9 mouse cellular contexts compared by ENCODE assay signal in genomic region chr9:70209296-70210049, GRCm38 (mm10). TPM values are rescaled to one million over a fixed set of nuclear protein-coding genes. Genes with fewer than 3 reads are reported as not detected.
DNase-seq lines count a peak whose midpoint lies in the region; ATAC-seq and TF ChIP-seq lines count a peak whose summit lies in the region.
"Had no signal": no experiment of that assay in that cellular context is flagged by ENCODE, and none has a peak within 500 bp of the region (broad histone marks: within the 10 kb centered on the region; RNA-seq: fewer than 3 reads in every experiment).

No protein-coding gene starts in this region.

- no peak overlapping the region for H3K27ac ChIP-seq in forebrain, embryonic 10.5 days
- H3K27ac ChIP-seq in forebrain, postnatal 0 days (ENCODE audit: low read depth, low read length) = no peak overlapping the region
- H3K27ac ChIP-seq in gastrocnemius, adult 2 months = peak overlapping the region; percentile 96
- 0 out of 2 replicates have a peak overlapping the region, but pooled peaks have one; percentile 10 for H3K27ac ChIP-seq in kidney, adult 2 months (ENCODE audit: insufficient read depth, low read depth, low read length)
- H3K27ac ChIP-seq in neural tube, embryonic 14.5 days (ENCODE audit: low read depth, low read length) = no peak overlapping the region
- H3K27ac ChIP-seq: liver, embryonic 15.5 days had no signal

- no peaks in the 10 kb centered on the region for H3K36me3 ChIP-seq in forebrain, embryonic 10.5 days (replicated peaks)
- H3K36me3 ChIP-seq in forebrain, postnatal 0 days (ENCODE audit: insufficient read depth) = no peaks in the 10 kb centered on the region
- no peaks in the 10 kb centered on the region for H3K36me3 ChIP-seq in kidney, adult 2 months (ENCODE audit: control insufficient read depth, insufficient read depth, low read length)
- H3K36me3 ChIP-seq in neural tube, embryonic 14.5 days (ENCODE audit: control insufficient read depth, insufficient read depth, low read length) = no peaks in the 10 kb centered on the region
- H3K36me3 ChIP-seq: liver, embryonic 15.5 days had no signal

- no peaks in the 10 kb centered on the region for H3K9me3 ChIP-seq in forebrain, embryonic 10.5 days
- no peaks in the 10 kb centered on the region for H3K9me3 ChIP-seq in forebrain, postnatal 0 days (ENCODE audit: low read length)
- no peaks in the 10 kb centered on the region for H3K9me3 ChIP-seq in neural tube, embryonic 14.5 days (ENCODE audit: control insufficient read depth, low read length)
- H3K9me3 ChIP-seq: liver, embryonic 15.5 days had no signal

- no peak for TF ChIP-seq POLR2A in kidney, adult 2 months (IDR thresholded peaks at IDR 0.05; ENCODE audit: low read depth, low read length)

- 83% methylated on average over 8 of the region's 8 CpGs for WGBS in forebrain, embryonic 10.5 days
- 71% methylated on average over 8 of the region's 8 CpGs for WGBS in forebrain, postnatal 0 days
- WGBS in kidney, adult 2 months = 47% methylated on average over 8 of the region's 8 CpGs
- 64% methylated on average over 8 of the region's 8 CpGs for WGBS in neural tube, embryonic 14.5 days

- intact Hi-C loops in gastrocnemius, adult 2 months (cut with DNase I) = loop anchor here (2.0 to 5.0 kb wide), 4 partner anchors 38 to 183 kb away; no protein-coding TSS in a partner anchor
- intact Hi-C loops in left cerebral cortex, postnatal 10 days (cut with DNase I) = loop anchor here (5.0 kb wide), 1 partner anchor 183 kb away; no protein-coding TSS in a partner anchor

- peaks cover 33% of the 10 kb centered on the region for H3K4me1 ChIP-seq in forebrain, embryonic 10.5 days
- peaks cover 10% of the 10 kb centered on the region for H3K4me1 ChIP-seq in forebrain, postnatal 0 days (ENCODE audit: insufficient read depth)
- peaks cover 6% of the 10 kb centered on the region; the same call in 1 of the 2 replicates for H3K4me1 ChIP-seq in kidney, adult 2 months (ENCODE audit: control insufficient read depth, insufficient read depth, low read length)
- H3K4me1 ChIP-seq in neural tube, embryonic 14.5 days (ENCODE audit: control insufficient read depth, insufficient read depth, low read length) = peaks cover 6% of the 10 kb centered on the region; the same call in 1 of the 2 replicates
- H3K4me1 ChIP-seq: liver, embryonic 15.5 days had no signal

- no peak overlapping the region for H3K4me2 ChIP-seq in forebrain, postnatal 0 days (ENCODE audit: low read depth)
- H3K4me2 ChIP-seq in neural tube, embryonic 14.5 days (ENCODE audit: low read depth, low read length) = peak overlapping the region; percentile 85; the same call in 1 of the 2 replicates

- ATAC-seq in forebrain, postnatal 0 days = no peak
- ATAC-seq in neural tube, embryonic 14.5 days (ENCODE audit: low read depth) = no peak

- 0 out of 2 replicates have a peak overlapping the region, but pooled peaks have one; percentile 79 for H3K4me3 ChIP-seq in forebrain, embryonic 10.5 days
- no peak overlapping the region for H3K4me3 ChIP-seq in forebrain, postnatal 0 days (ENCODE audit: low read depth, low read length)
- H3K4me3 ChIP-seq in gastrocnemius, adult 2 months = peak overlapping the region; percentile 84
- H3K4me3 ChIP-seq in kidney, adult 2 months (ENCODE audit: insufficient read depth, low read depth, low read length) = 0 out of 2 replicates have a peak overlapping the region, but pooled peaks have one; percentile 2
- H3K4me3 ChIP-seq in neural tube, embryonic 14.5 days (ENCODE audit: low read depth, low read length) = no peak overlapping the region

- H3K9ac ChIP-seq in forebrain, postnatal 0 days = no peak overlapping the region
- H3K9ac ChIP-seq in neural tube, embryonic 14.5 days (replicated peaks; ENCODE audit: low read depth, low read length) = no peak overlapping the region
- H3K9ac ChIP-seq: liver, embryonic 15.5 days had no signal

- TF ChIP-seq CTCF in forebrain, postnatal 0 days (IDR thresholded peaks at IDR 0.05; ENCODE audit: low read depth) = no peak
- peak; percentile 32 for TF ChIP-seq CTCF in gastrocnemius, adult 2 months (IDR thresholded peaks at IDR 0.05)
- TF ChIP-seq CTCF in kidney, adult 2 months (conservative IDR thresholded peaks at IDR 0.05; ENCODE audit: insufficient read depth, insufficient read length, low read depth, low read length) = no peak

- peaks cover 38% of the 10 kb centered on the region for H3K27me3 ChIP-seq in forebrain, embryonic 10.5 days (ENCODE audit: poor library complexity, severe bottlenecking)
- H3K27me3 ChIP-seq in forebrain, postnatal 0 days (ENCODE audit: insufficient read depth, low read length) = peaks cover 6% of the 10 kb centered on the region; the same call in 1 of the 2 replicates
- H3K27me3 ChIP-seq in kidney, adult 2 months (replicated peaks; ENCODE audit: control insufficient read depth, insufficient read depth, low read length) = no peaks in the 10 kb centered on the region
- H3K27me3 ChIP-seq in neural tube, embryonic 14.5 days (ENCODE audit: control insufficient read depth, insufficient read depth, low read length) = 0 out of 2 replicates have a peak, but pooled peaks cover 2% of the 10 kb centered on the region

- no peak for DNase-seq in forebrain, embryonic 10.5 days (ENCODE audit: extremely low spot score, low spot score)
- DNase-seq in forebrain, postnatal 0 days = no peak
- DNase-seq in Muller cell, postnatal 12 days (ENCODE audit: inconsistent ontology term) = peak; percentile 64
- peak; percentile 62 for DNase-seq in gastrocnemius, adult 2 months
- DNase-seq in kidney, adult 2 months = peak; percentile 87
- DNase-seq in left cerebral cortex, adult 8-10 months (ENCODE audit: low spot score in 2 of 2) = no peak
- DNase-seq in left cerebral cortex, postnatal 10 days (ENCODE audit: extremely low spot score in 1 of 2, low spot score in 2 of 2) = no peak

RNA-seq across cellular contexts. Expression of gene Myo1e, which starts 2.3 kb away (rescaled TPM):
- 11.4 and 12.5 TPM in 2 replicates for polyA plus RNA-seq in forebrain, embryonic 10.5 days (2016; fragmentation: Nextera tagmentation; extraction: Ambion mirVana)
- total RNA-seq in forebrain, postnatal 0 days (2014; rRNA removed) = 4.6 and 6.2 TPM in 2 replicates
- 2.2 and 3.6 TPM in 2 replicates for polyA plus RNA-seq in forebrain, postnatal 0 days (2015; fragmentation: Nextera tagmentation; extraction: Ambion mirVana)
- 10 to 100 TPM in 1 of 2 experiments, 1 to 10 TPM in 1; 5.7 to 11.7 TPM for total RNA-seq in gastrocnemius, adult 2 months (2021)
- 13.1 and 14.5 TPM in 2 replicates for polyA plus RNA-seq in kidney, adult 2 months (2012; rRNA removed)
- polyA plus RNA-seq in neural tube, embryonic 14.5 days (2014; fragmentation: Nextera tagmentation; extraction: Ambion mirVana) = 3.6 and 6.4 TPM in 2 replicates
- total RNA-seq in left cerebral cortex, adult 8-10 months (2022) = 10 to 100 TPM; 12.6 to 23.5 (median 15.5) TPM
- total RNA-seq in left cerebral cortex, postnatal 10 days (2021) = 1 to 10 TPM; 7.6 to 9.9 TPM

Comparison
In these comparisons a context has a peak if more than half of its experiments do, and no peak if none do; other contexts are left out.
1. H3K4me3 ChIP-seq: peak in forebrain, embryonic 10.5 days (single experiment), gastrocnemius, adult 2 months (single experiment) and kidney, adult 2 months (single experiment); none in forebrain, postnatal 0 days (single experiment) and neural tube, embryonic 14.5 days (single experiment).
2. DNase-seq: peak in Muller cell, postnatal 12 days (single experiment), gastrocnemius, adult 2 months (single experiment) and kidney, adult 2 months (single experiment); none in forebrain, embryonic 10.5 days (single experiment), forebrain, postnatal 0 days (single experiment), left cerebral cortex, adult 8-10 months (0 of 2) and left cerebral cortex, postnatal 10 days (0 of 2).
3. H3K27ac ChIP-seq: peak in gastrocnemius, adult 2 months (single experiment) and kidney, adult 2 months (single experiment); none in forebrain, embryonic 10.5 days (single experiment), forebrain, postnatal 0 days (single experiment) and neural tube, embryonic 14.5 days (single experiment).